Mouse (Mus musculus) MEL-GATA-1-ER (cell line): ENCODE results near the gene Gm3629.
"Not testable (repeated sequence)": the region's sequence is repeated elsewhere in the genome, so short reads cannot be mapped to it uniquely, and the experiment has no call there.

Experiments
- DNase-seq: peaks from one replicate; pipeline ENCODE4 v3.0.0-alpha.2; 2012; ENCODE audit warnings: low read depth; ENCODE audit errors: extremely low read depth

Gene Gm3629

DNA sequence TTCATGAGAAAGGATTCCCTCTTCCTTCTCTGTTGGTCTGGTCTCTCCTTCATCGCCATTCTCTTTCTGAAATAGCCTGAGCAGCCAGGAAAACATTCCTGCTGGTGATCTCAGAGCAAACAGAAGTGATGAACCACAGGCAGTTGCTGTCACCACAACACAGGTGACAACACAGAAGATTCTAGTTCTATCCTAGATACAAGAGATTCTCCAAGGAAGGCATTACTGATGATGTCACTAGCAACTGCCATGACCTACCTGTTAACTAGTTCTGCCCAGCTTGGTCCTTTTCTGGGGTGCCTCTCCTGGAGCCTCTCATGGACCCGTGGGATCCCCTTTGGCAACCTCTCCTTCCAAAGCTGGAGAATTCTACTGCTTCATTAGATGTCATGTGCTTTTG, at the start of gene Gm3629:
Gene Gm3629 (minus strand): TSS at position 101 of the 400 bp plus-strand sequence.
- DNase-seq: not testable (repeated sequence)

GRCm38 (mm10) chr14:6622318-6622717, 31.9 kb upstream of the Gm3629 start, which contains the start of gene Gm3460:
Gene Gm3460 (minus strand): TSS chr14:6622418.
- not testable (repeated sequence) for DNase-seq

- DNase-seq: not testable (repeated sequence)
Measured at GRCm38 (mm10) chr14:6606436-6606835, 16.0 kb upstream of the Gm3629 start.

GRCm38 (mm10) chr14:6605004-6605403, 14.6 kb upstream of the Gm3629 start:
- not testable (repeated sequence) for DNase-seq

- not testable (repeated sequence) for DNase-seq
Measured at GRCm38 (mm10) chr14:6604551-6604950, 14.1 kb upstream of the Gm3629 start.

DNA sequence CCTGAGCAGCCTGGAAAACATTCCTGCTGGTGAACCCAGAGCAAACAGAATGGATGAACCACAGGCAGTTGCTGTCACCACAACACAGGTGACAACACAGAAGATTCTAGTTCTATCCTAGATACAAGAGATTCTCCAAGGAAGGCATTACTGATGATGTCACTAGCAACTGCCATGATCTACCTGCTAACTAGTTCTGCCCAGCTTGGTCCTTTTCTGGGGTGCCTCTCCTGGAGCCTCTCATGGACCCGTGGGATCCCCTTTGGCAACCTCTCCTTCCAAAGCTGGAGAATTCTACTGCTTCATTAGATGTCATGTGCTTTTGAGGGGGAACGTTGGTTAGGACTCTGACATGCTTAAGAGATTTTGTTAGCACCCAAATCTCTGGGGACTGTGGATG, 53.2 kb downstream of the Gm3629 start, which contains the start of gene Gm8356:
Gene Gm8356 (minus strand): TSS at position 101 of the 400 bp plus-strand sequence.
- not testable (repeated sequence) for DNase-seq
